Mouse (Mus musculus) embryo, embryonic 11.5 days (tissue): ENCODE results near the gene Arid5b.

ENCODE experiments used
- DNase-seq: peaks from one replicate; pipeline ENCODE4 v3.0.0-alpha.2; 2012; ENCODE audit warnings: low read depth, low spot score

The Arid5b gene

DNA sequence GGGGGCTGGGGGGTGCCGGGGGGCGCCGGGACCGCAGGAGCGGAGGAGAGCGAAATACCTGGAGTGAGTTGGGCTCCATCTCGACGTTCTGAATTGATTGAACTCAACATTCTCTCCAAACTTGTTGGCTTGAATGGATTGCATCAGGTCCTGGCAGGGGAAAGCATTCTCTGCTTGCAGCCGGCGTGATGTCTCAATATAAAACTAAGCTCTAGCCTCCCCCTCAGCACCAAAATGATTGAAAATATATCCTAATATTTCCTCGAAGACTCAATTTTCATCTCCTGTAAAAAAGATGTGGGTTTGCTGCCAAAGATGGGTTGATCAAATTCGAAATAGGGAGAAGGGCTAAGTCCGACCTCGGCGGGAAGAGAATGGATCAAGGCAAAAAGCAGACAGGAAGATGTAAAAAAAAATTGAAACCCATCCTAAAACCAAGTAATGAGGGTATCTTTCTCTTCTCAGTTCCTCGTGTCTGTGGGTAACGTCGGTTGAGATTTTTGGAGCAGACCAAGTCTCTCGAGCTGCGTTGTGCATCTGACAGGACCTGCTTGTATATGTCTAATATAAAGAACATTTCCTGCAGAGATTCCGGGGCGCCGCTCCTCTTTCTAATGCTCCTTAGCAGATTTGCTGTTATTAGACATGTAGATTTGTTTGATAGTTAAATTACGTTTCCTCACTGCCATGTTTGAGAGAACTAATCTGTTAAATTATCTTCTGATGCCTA lies at the start of gene Arid5b:
Gene Arid5b, minus strand, starts transcription at position 109 of the 730 bp plus-strand sequence.
- DNase-seq = peak; percentile 53

DNA sequence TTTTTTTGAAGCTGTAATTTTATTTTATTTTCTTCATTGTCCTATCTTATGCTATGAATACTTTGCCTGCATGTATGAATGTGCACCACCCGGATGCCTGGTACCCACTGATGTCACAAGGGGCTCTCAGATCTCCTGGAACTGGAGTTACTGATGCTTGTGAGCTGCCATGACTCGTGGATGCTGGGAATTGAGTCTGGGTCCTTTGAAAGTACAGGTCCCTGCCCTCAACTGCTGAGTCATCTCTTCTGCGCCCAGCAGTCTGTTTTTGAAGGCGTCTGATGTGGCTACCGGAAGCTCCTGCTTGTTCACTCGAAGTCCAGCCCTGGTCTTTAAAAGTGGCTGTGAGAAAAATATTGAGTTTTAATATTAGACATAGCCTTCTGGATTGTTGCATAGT lies 46.8 kb upstream of the Arid5b start:
- no peak for DNase-seq

DNA sequence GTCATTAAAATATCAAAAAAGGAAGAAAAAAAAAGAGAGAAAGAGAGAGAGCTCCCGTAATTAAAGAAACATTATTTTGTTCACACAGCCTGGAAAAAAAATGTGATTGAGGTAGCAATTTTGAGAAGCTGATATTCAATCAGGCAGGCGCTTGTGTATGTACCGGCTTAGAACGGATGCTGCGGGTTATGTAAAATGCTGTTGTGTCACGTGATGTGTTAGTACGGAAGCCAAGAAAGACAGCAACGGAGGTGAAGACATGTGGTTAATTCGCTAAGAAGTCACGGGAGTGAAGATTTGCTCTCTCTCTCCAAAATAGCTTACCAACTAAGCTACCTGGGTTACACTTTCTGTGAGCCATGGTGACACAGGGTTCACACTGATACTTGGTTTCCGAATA lies 45.5 kb upstream of the Arid5b start:
- no peak for DNase-seq

DNA sequence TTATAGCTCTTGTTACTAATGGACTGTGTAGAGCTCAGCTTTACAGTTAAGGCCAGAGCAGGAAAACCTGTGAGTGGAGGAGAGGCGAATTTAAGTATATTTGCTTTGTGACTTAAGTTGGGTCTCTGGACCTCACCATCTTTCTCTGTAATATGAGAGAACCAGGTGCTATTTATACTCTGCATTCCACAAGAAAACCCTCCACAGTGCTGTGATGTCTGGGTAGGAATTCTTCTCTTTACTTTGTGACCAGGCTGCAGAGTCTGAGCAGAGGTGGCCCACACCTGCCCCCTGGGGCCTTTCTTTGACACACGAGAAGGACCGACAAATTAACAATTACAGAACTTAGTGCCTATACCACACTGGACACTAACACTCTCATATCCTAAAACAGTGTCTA lies 44.6 kb upstream of the Arid5b start:
- no peak for DNase-seq

DNA sequence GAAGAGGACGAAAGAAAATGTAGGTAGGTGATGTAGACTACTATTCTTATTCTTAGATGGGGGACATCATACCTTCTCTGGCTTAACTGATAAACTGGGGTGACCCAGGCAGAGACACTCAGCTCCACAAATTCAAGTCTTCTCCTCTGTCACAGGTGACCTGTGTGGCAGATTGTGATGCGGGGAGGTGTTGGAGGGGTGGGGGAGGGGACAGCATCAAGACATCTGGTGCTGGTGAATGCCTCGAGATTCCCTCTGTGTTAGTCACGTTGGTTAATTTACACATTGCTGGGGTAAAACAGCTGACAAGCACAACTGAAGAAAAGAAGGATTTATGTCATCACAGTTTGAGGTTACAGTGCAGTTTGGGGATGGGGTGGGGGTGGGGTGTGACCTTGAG lies 42.4 kb upstream of the Arid5b start:
- no peak for DNase-seq

DNA sequence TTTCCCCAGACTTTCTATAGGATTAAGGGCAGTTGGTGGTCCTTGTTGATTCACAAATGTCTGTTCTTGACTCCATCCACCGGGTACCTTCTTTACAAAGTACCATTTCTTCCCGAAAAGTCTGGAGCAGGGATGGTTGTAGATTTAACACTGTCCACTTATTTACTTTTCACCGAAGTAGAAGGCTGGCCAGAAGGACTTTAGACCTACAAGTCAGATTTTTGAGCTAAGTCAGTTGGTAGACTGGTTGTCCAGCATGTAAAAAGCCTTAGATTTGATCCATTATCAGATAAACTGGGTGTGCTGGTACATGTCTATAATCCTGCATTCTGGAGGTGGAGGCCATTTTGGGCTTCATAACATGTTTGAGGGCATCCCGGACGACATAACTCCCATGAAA lies 42.0 kb upstream of the Arid5b start:
- DNase-seq = no peak

DNA sequence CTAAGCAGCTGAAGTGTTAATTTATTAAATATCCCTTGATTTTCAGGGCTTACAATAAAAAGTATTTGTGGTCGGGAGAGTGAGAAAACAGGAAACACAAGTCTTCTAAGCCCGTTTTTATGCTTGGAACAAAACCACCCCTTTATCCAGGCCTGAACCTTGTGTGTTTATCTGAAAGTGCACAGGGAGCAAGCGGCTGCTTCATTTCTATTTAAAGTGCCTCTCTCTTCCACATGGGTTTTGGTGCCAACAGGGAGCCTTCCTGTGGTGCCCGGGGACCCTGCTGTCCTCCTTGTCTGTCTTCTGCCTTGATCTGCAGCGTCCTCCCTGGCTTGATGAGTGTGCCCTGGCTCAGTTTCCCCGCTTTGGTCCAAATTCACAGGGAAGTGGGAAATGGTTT lies 40.9 kb upstream of the Arid5b start:
- DNase-seq = no peak

DNA sequence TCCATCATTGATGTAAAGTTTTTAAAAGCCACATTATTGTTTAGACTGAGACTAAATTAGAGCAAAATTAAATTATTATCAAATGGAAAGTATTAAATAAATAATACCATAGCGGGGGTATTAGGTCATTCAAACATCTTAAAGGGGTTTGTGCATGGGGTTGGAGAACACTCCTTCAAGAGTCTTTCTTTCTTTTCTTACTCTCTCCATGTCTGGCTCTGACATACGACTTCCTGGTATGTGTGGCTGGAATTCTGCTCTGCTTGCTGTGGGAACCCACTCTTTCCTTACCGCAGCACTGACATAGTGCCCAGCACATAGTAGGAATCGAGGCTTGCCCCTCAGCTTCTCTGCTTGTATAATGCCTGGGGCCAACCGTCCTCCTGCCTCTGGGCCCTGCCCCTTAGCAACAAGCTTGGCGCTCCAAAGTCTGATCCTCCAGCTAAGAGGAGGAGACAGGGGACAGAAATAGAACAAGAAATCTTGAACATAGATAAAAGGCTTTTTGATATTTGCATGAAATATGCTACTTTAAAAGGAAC lies 40.0 kb upstream of the Arid5b start:
- DNase-seq = no peak

DNA sequence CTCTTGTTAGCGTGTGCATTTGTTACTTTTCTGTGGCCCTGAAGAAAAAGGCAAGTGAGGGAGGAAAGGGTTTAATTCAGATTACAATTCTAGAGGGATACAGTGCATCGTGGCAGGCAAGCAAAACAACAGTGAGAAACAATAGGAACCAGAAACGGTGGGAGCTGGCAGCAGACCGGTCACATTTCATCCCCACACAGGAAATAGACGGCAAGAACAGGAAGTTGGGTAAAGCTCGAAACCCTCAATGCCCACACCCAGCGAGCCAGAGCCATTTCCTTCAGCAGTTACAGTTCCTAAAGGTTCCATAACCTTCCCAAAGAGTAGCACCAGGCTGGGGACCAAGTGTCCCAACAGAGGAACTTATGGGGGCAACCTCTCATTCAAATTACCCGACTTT lies 34.2 kb upstream of the Arid5b start:
- DNase-seq = no peak

DNA sequence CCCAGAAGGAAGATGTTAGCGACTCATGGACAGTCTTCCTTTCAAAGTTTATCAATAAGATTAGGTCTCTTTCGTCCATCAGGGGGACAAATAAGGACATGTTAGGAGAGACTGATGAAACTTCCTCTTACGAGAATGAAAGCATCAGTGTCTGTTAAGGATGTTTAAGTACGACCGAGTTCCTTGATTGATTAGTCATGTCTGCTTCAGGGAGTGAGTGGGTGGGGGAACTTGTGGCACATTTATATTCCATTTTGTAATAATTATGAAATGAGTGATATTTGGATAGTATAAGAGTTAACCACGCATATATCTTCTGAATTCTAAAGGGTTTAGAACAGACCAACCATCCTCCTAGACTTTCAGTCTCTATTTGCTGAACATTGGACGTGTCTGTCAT lies 22.5 kb upstream of the Arid5b start:
- no peak for DNase-seq

DNA sequence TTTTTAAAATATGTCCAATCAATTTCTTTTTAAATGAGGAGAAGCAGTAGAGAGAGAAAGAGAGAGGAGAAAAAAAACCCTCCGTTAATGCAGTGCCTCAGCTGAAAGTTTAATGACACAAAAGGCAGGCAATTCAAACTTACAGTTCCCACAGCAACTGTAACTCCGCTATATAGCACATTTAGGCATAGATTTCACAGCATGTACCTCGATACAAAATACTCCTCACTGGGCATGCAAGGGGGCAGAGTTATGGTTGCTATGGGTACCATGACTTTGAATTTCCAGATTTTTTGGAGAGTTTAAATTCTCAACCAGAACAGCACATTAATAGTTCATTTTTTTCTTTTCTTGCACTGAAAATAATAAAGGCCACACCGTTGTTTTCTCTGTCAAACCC lies 10.9 kb upstream of the Arid5b start:
- no peak for DNase-seq

DNA sequence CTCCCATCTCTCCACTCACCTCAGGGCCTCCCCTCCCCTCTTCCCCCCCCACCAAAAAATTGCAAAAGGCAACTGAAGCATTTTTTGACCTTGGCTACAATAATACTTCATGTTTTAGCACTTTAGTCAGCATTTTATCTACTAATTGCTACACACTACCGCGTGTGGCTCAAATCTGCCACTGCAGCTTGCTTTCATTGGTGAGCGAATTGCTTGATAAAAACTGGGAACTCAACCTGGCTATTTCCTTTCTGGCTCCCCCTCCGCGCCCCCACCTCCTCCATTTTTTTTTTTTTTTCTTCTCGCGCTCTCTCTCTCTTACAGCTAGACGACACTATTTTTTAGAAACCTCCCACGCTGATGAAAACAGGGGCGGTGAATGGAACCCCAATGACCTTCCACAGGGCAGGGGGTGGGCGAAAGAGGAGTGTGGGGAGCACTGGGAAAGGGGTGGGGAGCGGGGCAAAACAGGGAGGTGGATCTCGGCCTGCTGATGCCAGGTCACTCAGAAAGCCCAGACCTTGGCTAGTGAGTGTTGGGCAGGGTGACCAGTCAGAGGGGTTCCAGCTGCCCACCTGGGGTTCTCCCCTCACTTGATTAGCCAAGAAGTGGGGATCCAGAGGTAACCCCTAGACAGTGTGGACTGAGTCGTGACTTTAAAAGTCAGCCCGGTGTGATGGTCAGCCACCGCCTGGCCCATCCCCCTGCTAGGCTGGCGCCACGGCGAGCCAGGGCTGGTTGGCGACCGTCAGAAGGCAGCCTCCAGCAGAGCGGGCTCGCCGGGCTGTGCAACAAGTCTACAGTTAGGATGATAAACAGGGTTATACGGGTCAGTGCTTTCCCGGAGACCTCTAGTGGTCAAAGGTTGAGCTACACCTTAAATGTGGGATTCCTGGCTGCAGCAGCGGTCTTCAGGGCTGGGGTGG lies 4.2 kb upstream of the Arid5b start:
- peak; percentile 78 for DNase-seq

DNA sequence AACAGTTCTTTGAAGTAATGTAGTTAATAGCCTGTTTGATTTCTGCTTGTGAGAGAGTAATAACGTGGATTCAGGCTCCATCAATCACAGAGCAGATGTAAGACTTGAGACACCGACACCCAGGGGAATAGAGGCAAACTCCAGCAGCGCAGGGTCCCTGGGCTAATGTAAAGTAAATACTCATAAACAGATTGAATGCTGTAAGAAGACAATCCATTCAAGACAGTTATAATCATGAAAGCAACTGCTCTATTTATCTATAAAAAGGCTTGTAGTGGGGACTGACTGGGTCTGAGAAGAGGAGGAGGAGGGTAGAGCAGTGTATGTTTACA lies 3.2 kb upstream of the Arid5b start:
- DNase-seq = no peak

DNA sequence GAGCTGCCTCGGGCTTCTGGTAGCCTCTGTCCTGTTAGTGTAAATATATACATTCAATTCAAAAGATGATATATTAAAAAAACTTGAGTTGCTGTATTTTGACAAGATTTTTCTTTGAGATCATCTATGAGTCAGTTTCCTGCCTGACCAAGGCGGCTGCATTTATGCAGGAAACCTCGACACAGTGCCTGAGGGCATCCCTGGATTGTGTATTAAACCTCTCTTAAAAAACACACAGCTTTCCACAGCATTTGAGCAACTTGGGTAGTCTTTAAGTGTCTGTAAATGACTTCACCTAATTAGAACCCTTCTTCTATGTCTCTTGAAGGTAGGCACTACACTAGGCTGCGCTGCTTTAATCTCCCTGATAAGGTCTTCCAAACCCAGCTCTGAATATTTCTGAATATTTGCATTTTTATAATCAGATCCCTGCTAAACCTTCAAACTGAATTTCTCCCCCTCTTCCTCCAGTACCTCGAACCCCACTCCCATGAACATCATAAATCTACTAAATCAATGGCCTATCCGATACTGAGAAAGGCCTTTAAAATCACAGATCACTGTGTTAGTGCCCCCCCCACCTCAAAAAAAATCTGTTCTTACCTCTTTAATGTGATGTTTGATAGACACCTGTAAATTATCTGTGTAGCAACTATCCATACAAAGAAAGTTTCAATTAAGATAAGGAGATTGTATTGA lies 2.7 kb upstream of the Arid5b start:
- no peak for DNase-seq

DNA sequence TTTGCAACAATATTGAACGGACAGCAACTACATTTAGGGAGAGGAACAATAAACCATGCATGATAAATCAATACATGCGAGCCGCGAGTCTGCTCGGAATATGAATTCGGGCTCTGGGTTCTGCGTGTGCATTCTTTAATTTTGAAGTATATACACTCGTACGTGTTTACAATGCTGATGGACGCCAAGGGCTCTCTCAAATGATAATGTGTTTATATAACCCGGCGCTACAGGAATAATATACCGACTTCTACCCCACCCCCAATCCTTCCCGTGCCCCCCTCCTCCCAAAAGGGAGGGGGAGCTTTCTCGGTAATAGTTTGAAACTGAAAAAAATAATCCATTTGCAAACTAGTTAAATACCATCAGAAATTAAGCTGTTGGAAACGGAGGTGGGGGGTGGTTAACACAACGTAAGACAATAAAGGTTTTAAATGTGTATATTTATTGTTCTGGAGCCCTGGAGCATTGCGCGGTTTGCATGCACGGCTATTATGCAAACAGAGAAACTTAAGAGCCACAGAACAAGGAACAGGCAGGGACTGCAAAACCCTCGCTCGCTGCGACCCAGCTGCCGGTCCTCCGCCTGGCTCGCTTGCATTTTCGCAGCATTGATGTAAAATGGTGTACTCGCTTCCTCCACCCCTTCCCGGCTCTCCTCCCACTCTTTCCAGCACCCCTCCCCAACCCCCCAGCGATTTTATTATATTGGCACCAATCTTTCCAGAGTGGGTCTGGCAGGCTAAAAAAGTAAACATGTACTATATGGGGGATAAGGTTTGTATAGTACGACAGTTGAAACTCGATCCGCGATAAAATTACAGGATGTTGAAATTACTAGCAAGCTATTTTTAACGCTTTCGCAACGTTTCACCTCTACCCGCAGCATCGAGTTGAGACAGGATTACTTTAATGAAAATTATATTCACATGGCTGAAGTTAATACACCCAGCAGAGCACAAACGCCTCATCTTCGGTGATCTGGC lies 1.3 kb upstream of the Arid5b start:
- DNase-seq = no peak

DNA sequence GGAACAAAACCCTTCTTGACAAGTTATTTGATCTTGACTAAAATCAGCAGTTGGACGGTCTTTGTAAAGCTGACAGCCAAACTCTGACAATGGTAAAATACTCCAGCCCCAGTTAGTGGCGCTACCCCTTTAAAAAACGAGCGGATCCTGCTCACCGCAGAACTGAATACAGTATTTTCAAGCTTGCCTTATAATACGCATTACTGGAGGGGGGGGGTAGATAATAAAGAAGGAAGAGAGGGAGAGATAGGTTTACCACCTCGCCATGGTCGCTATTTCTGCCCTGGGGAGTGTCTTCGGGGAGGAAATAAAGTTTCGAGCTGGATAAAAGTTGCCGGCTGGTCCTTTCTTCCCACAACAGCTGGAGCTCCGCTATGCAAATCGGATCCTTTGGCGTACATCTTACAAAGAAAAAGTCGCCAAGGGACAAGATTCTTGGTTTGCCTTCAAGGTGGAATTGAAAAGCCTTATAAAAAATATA lies 829 bp downstream of the Arid5b start:
- no peak for DNase-seq

DNA sequence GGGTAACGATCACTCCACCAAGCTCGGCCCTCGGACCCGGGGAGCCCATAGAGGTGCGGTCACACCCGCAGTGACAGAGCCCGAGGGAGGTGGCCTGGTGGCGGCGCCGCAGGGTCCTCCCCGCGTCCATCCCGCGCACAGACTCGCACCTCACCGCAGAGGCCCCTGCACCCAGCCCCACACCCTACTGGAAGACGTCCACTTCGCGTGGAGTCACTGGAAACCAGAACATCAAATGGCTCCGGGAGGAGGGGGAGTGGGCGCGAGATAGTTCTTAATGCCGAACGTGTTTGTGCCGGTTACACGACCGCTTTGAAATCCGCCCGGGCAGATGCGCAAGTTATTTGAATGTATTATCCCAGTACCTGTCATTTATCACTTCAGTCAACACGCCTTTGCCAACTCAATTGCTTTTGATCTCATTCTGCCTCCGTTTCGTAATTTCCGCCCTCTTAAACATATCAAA lies 1.5 kb downstream of the Arid5b start:
- no peak for DNase-seq

DNA sequence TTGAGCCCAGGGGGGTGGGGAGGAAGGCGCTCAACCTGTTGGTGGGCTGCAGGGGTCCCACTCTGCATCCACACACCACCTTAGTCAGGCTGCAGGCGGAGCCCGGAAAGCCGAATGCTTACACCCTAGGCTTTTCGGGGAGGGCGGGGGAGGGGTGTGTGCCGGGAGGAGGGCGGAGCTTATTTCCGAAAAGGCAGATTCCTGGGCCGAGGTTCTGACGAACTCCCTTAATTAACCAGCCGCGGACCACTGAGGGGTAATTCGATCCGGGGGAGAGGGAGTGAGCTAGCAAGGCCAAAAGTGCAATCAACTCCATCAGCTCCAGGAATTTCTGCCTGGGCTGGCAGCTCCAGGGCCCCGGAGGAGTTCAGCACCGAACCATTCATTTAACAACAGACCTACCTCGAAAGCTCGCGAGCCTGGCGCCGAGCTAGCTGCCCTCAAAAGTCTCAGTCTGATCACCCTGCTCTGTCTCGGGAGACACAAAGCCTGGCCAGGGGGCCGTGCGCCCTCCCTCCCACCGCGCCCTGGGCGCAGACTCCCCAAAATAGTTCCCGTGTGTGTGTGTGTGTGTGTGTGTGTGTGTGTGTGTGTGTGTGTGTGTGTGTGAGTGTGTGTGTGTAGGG lies 2.1 kb downstream of the Arid5b start:
- peak; percentile 63 for DNase-seq

DNA sequence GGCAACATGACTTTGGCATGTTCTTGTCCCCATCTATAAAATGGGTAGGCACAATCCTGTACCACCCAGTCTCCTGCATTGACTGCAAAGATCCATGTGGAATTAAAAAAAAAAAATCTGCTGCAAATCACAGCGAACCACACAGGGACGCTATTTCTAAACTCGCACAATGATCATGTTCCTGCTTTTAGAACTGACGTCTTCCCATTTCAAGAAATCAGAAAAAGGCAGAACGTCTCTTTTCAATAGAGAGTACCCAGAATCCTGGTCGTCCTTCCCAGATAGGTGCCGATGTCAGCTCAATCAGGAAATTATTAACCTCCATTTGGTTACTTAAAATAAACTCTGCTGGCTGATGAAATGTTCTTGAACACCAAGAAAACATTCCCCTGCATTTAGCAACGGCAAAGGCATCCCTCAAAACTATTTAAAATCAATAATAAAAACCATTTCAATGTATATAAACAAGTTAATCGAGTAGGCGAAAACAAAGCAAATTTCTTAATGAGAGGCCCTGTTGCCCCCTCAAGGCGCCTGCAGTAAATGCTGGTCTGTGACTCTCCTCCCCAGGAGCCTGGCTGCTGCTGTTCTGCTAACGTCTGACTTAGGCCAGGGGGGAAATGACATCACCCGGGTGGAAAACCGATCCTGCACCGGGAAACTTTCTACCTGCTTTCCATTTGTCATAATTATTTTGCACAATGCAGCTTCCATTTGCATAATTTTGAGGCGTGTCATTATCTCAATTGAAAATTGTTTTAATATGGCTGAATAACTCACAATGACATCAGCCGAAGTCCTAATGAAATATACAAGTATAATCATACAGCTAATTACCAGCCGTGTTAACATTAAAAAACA lies 3.4 kb downstream of the Arid5b start:
- DNase-seq = no peak
